ENCODE assay signal across 22 mouse cellular contexts in the genomic region with DNA sequence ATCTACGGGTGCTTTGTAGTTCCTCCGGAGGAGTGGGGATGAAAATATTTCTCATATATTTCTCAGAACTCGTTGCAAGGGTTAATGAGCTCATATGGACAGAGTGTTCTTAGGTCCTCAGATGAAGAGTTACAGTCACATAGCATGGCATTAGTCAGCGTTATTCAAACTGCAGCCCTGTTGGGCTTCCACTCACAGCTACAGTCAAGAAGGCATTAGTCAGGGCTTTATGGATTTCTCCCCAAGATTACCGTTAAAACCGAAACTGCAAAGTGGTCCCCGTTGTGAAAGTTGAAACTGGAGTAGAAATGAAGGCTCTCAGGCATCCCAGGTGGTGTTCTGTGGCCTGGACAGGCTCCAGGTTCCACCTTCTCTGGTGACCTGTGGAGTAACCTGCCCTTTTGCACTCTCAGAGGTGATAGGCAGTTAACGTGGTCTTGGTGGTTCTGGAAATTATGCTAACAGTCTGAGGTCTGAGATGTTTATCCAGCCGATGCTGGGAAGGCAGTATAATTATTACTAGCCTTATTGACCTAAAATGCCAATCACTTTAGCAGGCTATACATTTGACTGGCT.
DNase-seq lines count a peak whose midpoint lies in the region; ATAC-seq and TF ChIP-seq lines count a peak whose summit lies in the region.
"Had no signal": no experiment of that assay in that cellular context is flagged by ENCODE, and none has a peak within 500 bp of the region (broad histone marks: within the 10 kb centered on the region; RNA-seq: fewer than 3 reads in every experiment).

No protein-coding gene starts in this region.

- H3K36me3 ChIP-seq in CH12.LX (replicated peaks in 1 of 2; ENCODE audit: control insufficient read depth in 1 of 2, insufficient read depth in 1 of 2, low read length in 1 of 2) = no peaks in the 10 kb centered on the region
- H3K36me3 ChIP-seq in midbrain, embryonic 13.5 days = no peaks in the 10 kb centered on the region
- no peaks in the 10 kb centered on the region for H3K36me3 ChIP-seq in heart, embryonic 10.5 days
- H3K36me3 ChIP-seq: embryonic facial prominence, embryonic 13.5 days; forebrain, embryonic 15.5 days; hindbrain, embryonic 10.5 days; intestine, embryonic 15.5 days had no signal

- DNase-seq in CH12.LX (ENCODE audit: extremely low read depth) = no peak
- peak; percentile 40 for DNase-seq in forelimb bud, embryonic 11.5 days (ENCODE audit: low read depth, low spot score)
- DNase-seq in lung, adult 18-20 months = peak; percentile 68 to 75
- peak; percentile 26 for DNase-seq in lung, postnatal 25 days (ENCODE audit: low spot score)
- no peak for DNase-seq in right cerebral cortex, postnatal 14 days
- DNase-seq in right cerebral cortex, adult 18-20 months = no peak
- no peak for DNase-seq in heart, embryonic 10.5 days (ENCODE audit: low spot score)
- DNase-seq: adrenal gland, postnatal 14 days; cerebellum, adult 2 months; cerebellum, postnatal 25 days; gastrocnemius, postnatal 25 days; kidney, adult 9 months; kidney, postnatal 36 days; thymus, postnatal 25 days had no signal

- H3K79me2 ChIP-seq in CH12.LX (replicated peaks; ENCODE audit: control insufficient read depth, extremely low read depth, insufficient read depth, poor library complexity, severe bottlenecking) = no peaks in the 10 kb centered on the region

- in situ Hi-C loops in CH12.LX (cut with MboI; ENCODE audit: low pct_ligation_motif_present, low pct_unique_long_range_greater_than_20kb, low sequenced_read_pairs) = no loop called here

- TF ChIP-seq CTCF in CH12.LX (conservative IDR thresholded peaks at IDR 0.05 in 1 of 2, IDR thresholded peaks at IDR 0.05 in 1 of 2; ENCODE audit: low read depth in 2 of 2, low read length in 2 of 2) = no peak

- H3K4me1 ChIP-seq in CH12.LX (ENCODE audit: control insufficient read depth in 1 of 2, insufficient read depth in 2 of 2) = peaks cover 0 to 16% of the 10 kb centered on the region in 2 experiments; a peak in 2 of 4 replicates
- no peaks in the 10 kb centered on the region for H3K4me1 ChIP-seq in midbrain, embryonic 13.5 days (replicated peaks)
- H3K4me1 ChIP-seq in heart, embryonic 10.5 days = no peaks in the 10 kb centered on the region
- H3K4me1 ChIP-seq: forebrain, embryonic 15.5 days; hindbrain, embryonic 10.5 days had no signal

- dilution Hi-C loops in CH12.LX (cut with MboI; ENCODE audit: extremely low pct_ligation_motif_present, extremely low pct_unique_long_range_greater_than_20kb, low sequenced_read_pairs) = no loop called here

- no peak for ATAC-seq in midbrain, embryonic 13.5 days
- ATAC-seq: forebrain, embryonic 15.5 days; hindbrain, embryonic 16.5 days; intestine, embryonic 15.5 days had no signal

- 86% methylated on average over 9 of the region's 9 CpGs for WGBS in midbrain, embryonic 13.5 days
- 82% methylated on average over 9 of the region's 9 CpGs for WGBS in heart, embryonic 10.5 days

- H3K9ac ChIP-seq in CH12.LX (ENCODE audit: insufficient read depth, low read depth) = no peak overlapping the region
- no peak overlapping the region for H3K9ac ChIP-seq in midbrain, embryonic 13.5 days (replicated peaks)
- H3K9ac ChIP-seq: embryonic facial prominence, embryonic 13.5 days; forebrain, embryonic 15.5 days; intestine, embryonic 15.5 days; liver, embryonic 14.5 days had no signal

- peak overlapping the region; percentile 9 for H3K4me2 ChIP-seq in CH12.LX (ENCODE audit: insufficient read depth, low read depth, poor library complexity, severe bottlenecking)
- H3K4me2 ChIP-seq in midbrain, embryonic 13.5 days (replicated peaks) = no peak overlapping the region
- H3K4me2 ChIP-seq: embryonic facial prominence, embryonic 13.5 days; forebrain, embryonic 15.5 days; intestine, embryonic 15.5 days; midbrain, embryonic 11.5 days had no signal

- TF ChIP-seq POLR2A in CH12.LX (IDR thresholded peaks at IDR 0.05; ENCODE audit: low read depth, low read length) = no peak

- no peak overlapping the region for H3K27ac ChIP-seq in CH12.LX (ENCODE audit: insufficient read depth, low read depth)
- H3K27ac ChIP-seq in midbrain, embryonic 13.5 days = no peak overlapping the region
- H3K27ac ChIP-seq in heart, embryonic 10.5 days = no peak overlapping the region
- H3K27ac ChIP-seq: embryonic facial prominence, embryonic 13.5 days; forebrain, embryonic 15.5 days; hindbrain, embryonic 10.5 days; intestine, embryonic 15.5 days; liver, embryonic 14.5 days had no signal

- no peak overlapping the region for H3K4me3 ChIP-seq in CH12.LX (replicated peaks in 1 of 3; ENCODE audit: low read depth in 2 of 3, low read length in 2 of 3, poor library complexity in 1 of 3)
- H3K4me3 ChIP-seq in midbrain, embryonic 13.5 days (replicated peaks) = no peak overlapping the region
- no peak overlapping the region for H3K4me3 ChIP-seq in heart, embryonic 10.5 days
- H3K4me3 ChIP-seq: embryonic facial prominence, embryonic 13.5 days; forebrain, embryonic 15.5 days; hindbrain, embryonic 10.5 days; intestine, embryonic 15.5 days had no signal

- no peak for TF ChIP-seq EP300 in CH12.LX (IDR thresholded peaks at IDR 0.05; ENCODE audit: low read length)

- H3K9me3 ChIP-seq in CH12.LX (replicated peaks; ENCODE audit: low read length) = peaks cover 2% of the 10 kb centered on the region
- no peaks in the 10 kb centered on the region for H3K9me3 ChIP-seq in midbrain, embryonic 13.5 days
- H3K9me3 ChIP-seq in heart, embryonic 10.5 days = no peaks in the 10 kb centered on the region
- H3K9me3 ChIP-seq: embryonic facial prominence, embryonic 13.5 days; forebrain, embryonic 15.5 days; hindbrain, embryonic 10.5 days; intestine, embryonic 15.5 days had no signal

- no peaks in the 10 kb centered on the region for H3K27me3 ChIP-seq in CH12.LX (replicated peaks)
- no peaks in the 10 kb centered on the region for H3K27me3 ChIP-seq in midbrain, embryonic 13.5 days
- no peaks in the 10 kb centered on the region for H3K27me3 ChIP-seq in heart, embryonic 10.5 days (ENCODE audit: insufficient read depth, poor library complexity, severe bottlenecking)
- H3K27me3 ChIP-seq: embryonic facial prominence, embryonic 13.5 days; forebrain, embryonic 15.5 days; intestine, embryonic 15.5 days had no signal

- TF ChIP-seq RAD21 in CH12.LX (IDR thresholded peaks at IDR 0.05; ENCODE audit: low read depth, low read length) = no peak

TF ChIP-seq in CH12.LX, 34 proteins besides CTCF, POLR2A, EP300 and RAD21:
- TF ChIP-seq ELF1 (IDR thresholded peaks at IDR 0.05; ENCODE audit: low read depth, low read length) (no peak), ZC3H11A (IDR thresholded peaks at IDR 0.05; ENCODE audit: low read depth, low read length) (no peak), CHD1 (IDR thresholded peaks at IDR 0.05; ENCODE audit: low read depth, low read length) (no peak), TCF12 (IDR thresholded peaks at IDR 0.05; ENCODE audit: low read depth, low read length) (no peak), PAX5 (IDR thresholded peaks at IDR 0.05; ENCODE audit: low read length) (no peak), JUN (IDR thresholded peaks at IDR 0.05; ENCODE audit: insufficient read depth, low read depth, low read length) (no peak), E2F4 (IDR thresholded peaks at IDR 0.05; ENCODE audit: insufficient replicate concordance, low read depth, low read length) (no peak), SMC3 (IDR thresholded peaks at IDR 0.05; ENCODE audit: low read depth, low read length) (no peak), MAFK (IDR thresholded peaks at IDR 0.05; ENCODE audit: insufficient replicate concordance, low read length) (no peak), ZMIZ1 (IDR thresholded peaks at IDR 0.05; ENCODE audit: low read depth, low read length) (no peak), BHLHE40 (IDR thresholded peaks at IDR 0.05; ENCODE audit: low read depth, low read length) (no peak), MAX (IDR thresholded peaks at IDR 0.05; ENCODE audit: low read length) (no peak), MXI1 (IDR thresholded peaks at IDR 0.05; ENCODE audit: low read depth, low read length) (no peak)

Comparison
In these comparisons a context has a peak if more than half of its experiments do, and no peak if none do; other contexts are left out.
1. DNase-seq: peak in forelimb bud, embryonic 11.5 days (single experiment), lung, adult 18-20 months (2 of 2) and lung, postnatal 25 days (single experiment); none in CH12.LX (single experiment), right cerebral cortex, postnatal 14 days (single experiment), right cerebral cortex, adult 18-20 months (single experiment) and heart, embryonic 10.5 days (single experiment).